Mouse (Mus musculus): ENCODE measurements around the gene Kif15. TPM values are rescaled to one million over a fixed set of nuclear protein-coding genes. Genes with fewer than 3 reads are reported as not detected.

Gene Kif15
- total RNA-seq (2021), result 10.8 and 12.2 TPM in 2 replicates
- long read RNA-seq, experiment 1, partial matches to known transcripts, result 0 of 1 reads
- long read RNA-seq, experiment 1, other reads (novel, unspliced or antisense), result 1 of 1 reads
- long read RNA-seq, experiment 2, partial matches to known transcripts, result 0 of 1 reads
- long read RNA-seq, experiment 2, other reads (novel, unspliced or antisense), result 1 of 1 reads

GRCm38 (mm10) chr9:122950643-122951475, at the start of gene Kif15, which contains the start of gene 1110059G10Rik:
TSS of gene Kif15 (plus strand) at chr9:122951046.
TSS of gene 1110059G10Rik (minus strand) at chr9:122951000.
- DNase-seq, result peak; percentile 95

GRCm38 (mm10) chr9:122901047-122901446, 49.8 kb upstream of the Kif15 start:
- DNase-seq, result no peak

GRCm38 (mm10) chr9:122902717-122903535, 47.9 kb upstream of the Kif15 start:
- peak; percentile 84 for DNase-seq

- DNase-seq, result no peak
Observed at GRCm38 (mm10) chr9:122922436-122922835, 28.4 kb upstream of the Kif15 start.

- DNase-seq, result peak; percentile 81
Observed at GRCm38 (mm10) chr9:122922936-122923381, 27.9 kb upstream of the Kif15 start, which contains the start of gene Zfp105. TSS of gene Zfp105 (plus strand) at chr9:122923072.

GRCm38 (mm10) chr9:122928915-122929314, 21.9 kb upstream of the Kif15 start:
- no peak for DNase-seq

- DNase-seq, result no peak
Observed at GRCm38 (mm10) chr9:122998406-122999192, 47.8 kb downstream of the Kif15 start.

GRCm38 (mm10) chr9:122999193-122999586, 48.3 kb downstream of the Kif15 start:
- DNase-seq, result no peak

GRCm38 (mm10) chr9:123004718-123005117, 53.9 kb downstream of the Kif15 start:
- no peak for DNase-seq

GRCm38 (mm10) chr9:123006071-123006470, 55.2 kb downstream of the Kif15 start:
- DNase-seq, result no peak

GRCm38 (mm10) chr9:123020995-123021631, 70.3 kb downstream of the Kif15 start, which contains the start of gene Tmem42:
TSS of gene Tmem42 (plus strand) at chr9:123021326.
- peak; percentile 93 for DNase-seq

GRCm38 (mm10) chr9:123021636-123022379, 71.0 kb downstream of the Kif15 start:
- no peak for DNase-seq

GRCm38 (mm10) chr9:123024201-123024600, 73.4 kb downstream of the Kif15 start:
- DNase-seq, result peak; percentile 9

- DNase-seq, result no peak
Observed at GRCm38 (mm10) chr9:123031496-123032246, 80.8 kb downstream of the Kif15 start.

GRCm38 (mm10) chr9:123034426-123034825, 83.6 kb downstream of the Kif15 start, which contains the start of gene Tgm4:
TSS of gene Tgm4 (plus strand) at chr9:123034726.
- no peak for DNase-seq

- DNase-seq, result no peak
Observed at GRCm38 (mm10) chr9:123047665-123048064, 96.8 kb downstream of the Kif15 start.

GRCm38 (mm10) chr9:123058724-123059292, 108.0 kb downstream of the Kif15 start:
- DNase-seq, result no peak

- DNase-seq, result no peak
Observed at GRCm38 (mm10) chr9:123060172-123060571, 109.3 kb downstream of the Kif15 start.
